Mouse (Mus musculus) spleen, postnatal 10 days (tissue): Measurements from ENCODE around the gene Wdr34.

ENCODE experiments used
- DNase-seq, 2 experiments: peaks; one replicate each; pipeline ENCODE4 v3.0.0; 2021 to 2022; ENCODE audit warnings: low spot score in 2 of 2

Wdr34 gene

DNA sequence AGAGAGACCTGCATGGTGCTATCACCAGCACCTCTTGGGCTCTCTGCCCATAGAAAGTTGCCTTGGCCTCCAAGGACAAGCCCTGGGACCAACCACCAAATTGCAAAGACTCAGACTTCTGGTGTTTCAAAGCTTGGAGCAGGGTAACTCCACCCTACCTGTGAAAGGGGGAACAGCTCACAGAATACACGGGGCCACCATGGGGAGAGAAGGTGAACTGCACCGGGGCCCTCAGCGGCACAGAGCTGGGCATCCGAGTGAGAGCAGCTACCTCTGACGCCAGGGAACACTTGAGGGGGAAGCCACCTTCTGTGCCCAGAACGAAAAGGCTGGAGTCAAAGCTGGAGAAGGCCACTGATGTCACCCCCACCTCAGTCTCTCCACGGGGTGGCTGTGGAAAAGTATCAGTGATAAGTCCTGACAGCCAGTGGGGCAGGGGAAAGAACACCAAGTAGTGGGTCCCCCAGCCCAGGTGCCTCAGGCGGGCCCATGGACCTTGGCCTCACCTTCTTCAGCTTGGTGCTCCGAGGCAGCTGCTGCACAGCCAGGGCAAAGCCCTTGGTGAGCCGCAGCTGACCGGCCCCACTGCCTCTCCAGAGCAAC, 16.3 kb downstream of the Wdr34 start:
- DNase-seq, result peak in 1 of 2 experiments; percentile 35

DNA sequence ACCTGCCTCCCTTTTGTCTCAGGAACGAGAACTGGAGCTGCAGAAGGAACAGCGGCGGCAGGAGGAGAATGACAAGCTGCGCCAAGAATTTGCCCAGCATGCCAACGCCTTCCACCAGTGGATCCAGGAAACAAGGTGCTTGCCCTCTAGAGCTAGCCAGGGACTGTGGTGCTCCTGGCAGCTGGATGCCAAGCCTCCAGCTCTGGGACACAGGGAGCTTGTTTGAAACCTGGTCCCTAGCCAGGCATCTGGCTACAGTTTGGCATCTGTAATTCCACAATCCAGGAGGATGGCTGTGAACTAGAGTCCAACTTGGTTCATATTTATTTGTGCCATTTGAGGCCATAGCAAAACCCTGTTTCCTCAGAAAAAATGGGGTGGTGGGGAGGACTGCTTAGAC, 21.7 kb downstream of the Wdr34 start:
- DNase-seq, result no peak

DNA sequence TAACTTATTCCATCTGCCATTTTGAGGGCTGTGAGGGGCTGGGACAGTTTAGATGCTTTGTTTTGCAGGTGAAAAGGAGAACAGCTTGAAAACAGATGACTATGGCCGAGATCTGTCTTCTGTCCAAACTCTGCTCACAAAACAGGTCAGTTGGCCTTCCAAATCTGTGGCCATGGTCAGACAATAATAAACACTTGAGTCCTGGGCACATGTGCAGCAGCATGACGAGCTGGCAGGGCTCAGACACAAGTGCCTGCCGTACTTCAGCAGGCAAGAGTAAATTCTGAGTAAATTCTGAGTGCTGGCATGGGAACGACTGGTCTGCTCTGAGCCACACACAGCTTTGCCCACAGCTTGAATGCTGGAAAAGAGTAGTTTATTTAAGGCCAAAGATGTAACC, 23.2 kb downstream of the Wdr34 start:
- DNase-seq, result no peak

DNA sequence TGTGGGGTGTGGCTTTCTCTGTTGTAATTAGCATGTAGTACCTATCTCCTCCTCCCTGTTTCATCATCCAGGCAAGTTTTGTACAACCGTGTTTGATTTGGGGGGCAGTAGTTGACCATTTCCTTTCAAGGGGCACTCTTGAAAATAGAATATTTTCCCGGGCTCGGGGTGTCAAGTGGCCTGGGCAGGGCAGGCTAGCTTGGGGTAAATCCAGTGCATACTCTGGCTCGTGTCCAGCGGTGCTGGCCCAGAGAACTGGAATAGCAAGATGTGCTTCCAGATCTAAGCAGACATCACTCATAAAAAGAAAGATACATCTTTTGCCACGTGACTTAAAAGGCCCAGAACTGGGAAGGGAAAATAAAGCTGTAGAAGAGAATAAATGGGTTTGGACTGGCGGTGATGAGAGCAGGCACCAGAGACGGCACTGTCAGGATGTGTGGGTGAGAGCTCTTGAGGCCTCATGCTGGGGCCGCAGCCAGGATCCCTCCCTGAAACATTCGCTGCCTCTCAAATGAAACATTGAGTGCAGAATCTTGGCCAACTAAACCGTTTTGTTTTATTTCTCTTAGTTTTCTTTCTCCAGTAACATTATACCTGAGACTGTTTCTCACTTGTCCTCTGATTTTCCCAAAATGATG, 34.2 kb downstream of the Wdr34 start:
- DNase-seq, result no peak

DNA sequence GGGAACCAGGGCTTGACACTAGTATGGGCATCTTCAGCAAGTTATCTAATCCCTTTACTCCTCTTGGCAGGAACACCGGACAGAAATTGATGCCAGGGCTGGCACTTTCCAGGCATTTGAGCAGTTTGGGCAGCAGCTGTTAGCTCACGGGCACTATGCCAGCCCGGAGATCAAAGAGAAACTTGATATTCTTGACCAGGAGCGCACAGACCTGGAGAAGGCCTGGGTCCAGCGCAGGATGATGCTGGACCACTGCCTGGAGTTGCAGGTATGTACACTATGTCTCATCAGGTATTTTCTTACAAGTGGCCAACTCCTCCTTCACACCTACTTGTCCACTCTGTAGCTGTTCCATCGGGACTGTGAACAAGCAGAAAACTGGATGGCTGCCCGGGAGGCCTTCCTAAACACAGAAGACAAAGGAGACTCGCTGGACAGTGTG, 37.8 kb downstream of the Wdr34 start:
- no peak for DNase-seq

DNA sequence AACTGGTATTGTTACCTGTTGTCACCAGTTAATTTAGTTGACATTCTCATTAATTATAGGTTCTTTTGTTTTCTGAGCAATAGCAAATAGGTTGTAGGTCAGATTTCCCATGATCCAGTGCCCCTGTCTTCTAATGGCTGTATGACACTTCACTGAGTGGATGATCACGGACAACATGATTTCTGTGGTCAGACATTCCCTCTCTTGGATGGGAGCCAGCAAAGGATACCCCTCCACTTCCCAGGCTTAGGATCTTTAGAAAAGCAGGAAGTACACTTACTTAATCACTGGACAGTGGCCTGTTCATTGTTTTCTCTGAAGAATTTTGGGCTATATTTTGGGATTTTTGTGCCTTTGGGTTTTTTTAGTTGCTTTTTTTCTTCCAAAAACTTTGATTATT, 39.6 kb downstream of the Wdr34 start:
- no peak for DNase-seq

DNA sequence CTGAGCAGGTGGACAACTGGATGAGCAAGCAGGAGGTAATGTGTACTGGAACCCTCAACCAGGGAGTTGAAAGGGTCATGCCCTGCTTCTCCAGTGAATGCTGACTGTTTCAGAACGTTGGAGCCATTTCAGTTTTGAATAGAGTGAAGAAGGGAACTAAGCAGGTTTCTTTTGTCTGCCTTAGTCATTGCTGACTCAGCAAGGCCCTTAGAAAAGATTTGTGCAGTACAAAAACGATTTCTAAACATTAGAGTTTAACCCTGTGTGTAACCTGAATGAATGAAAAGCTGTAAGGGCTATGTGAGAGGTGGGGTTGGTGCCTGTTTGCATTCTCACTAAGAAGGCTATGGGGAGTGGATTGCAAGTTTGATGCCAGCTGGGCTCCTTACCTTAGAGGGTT, 56.7 kb downstream of the Wdr34 start:
- no peak for DNase-seq
